Mouse (Mus musculus): ENCODE data around the gene Pik3r6. TPM values are rescaled to one million over a fixed set of nuclear protein-coding genes. Genes with fewer than 3 reads are reported as not detected.

Pik3r6 gene
- total RNA-seq, 2 experiments from 2014 or later: 1.5 to 1.7 TPM

GRCm38 (mm10) chr11:68526441-68526840, 23.6 kb downstream of the Pik3r6 start:
- no peak for ATAC-seq (replicated peaks; ENCODE audit: low FRiP score, poor library complexity, severe bottlenecking)

GRCm38 (mm10) chr11:68531066-68531806, 28.4 kb downstream of the Pik3r6 start:
- ATAC-seq (replicated peaks; ENCODE audit: low FRiP score, poor library complexity, severe bottlenecking): no peak

GRCm38 (mm10) chr11:68531941-68532535, 29.2 kb downstream of the Pik3r6 start:
- ATAC-seq (replicated peaks; ENCODE audit: low FRiP score, poor library complexity, severe bottlenecking): no peak

- ATAC-seq (replicated peaks; ENCODE audit: low FRiP score, poor library complexity, severe bottlenecking): no peak
Measured at GRCm38 (mm10) chr11:68532773-68533172, 30.0 kb downstream of the Pik3r6 start.

GRCm38 (mm10) chr11:68533971-68534475, 31.2 kb downstream of the Pik3r6 start:
- ATAC-seq (replicated peaks; ENCODE audit: low FRiP score, poor library complexity, severe bottlenecking): no peak

- no peak for ATAC-seq (replicated peaks; ENCODE audit: low FRiP score, poor library complexity, severe bottlenecking)
Measured at GRCm38 (mm10) chr11:68536026-68536425, 33.2 kb downstream of the Pik3r6 start.

GRCm38 (mm10) chr11:68536465-68536864, 33.6 kb downstream of the Pik3r6 start:
- no peak for ATAC-seq (replicated peaks; ENCODE audit: low FRiP score, poor library complexity, severe bottlenecking)

GRCm38 (mm10) chr11:68539621-68540020, 36.8 kb downstream of the Pik3r6 start:
- ATAC-seq (replicated peaks; ENCODE audit: low FRiP score, poor library complexity, severe bottlenecking): no peak

- ATAC-seq (replicated peaks; ENCODE audit: low FRiP score, poor library complexity, severe bottlenecking): no peak
Measured at GRCm38 (mm10) chr11:68544554-68544953, 41.7 kb downstream of the Pik3r6 start.

GRCm38 (mm10) chr11:68545172-68545571, 42.4 kb downstream of the Pik3r6 start:
- no peak for ATAC-seq (replicated peaks; ENCODE audit: low FRiP score, poor library complexity, severe bottlenecking)

- ATAC-seq (replicated peaks; ENCODE audit: low FRiP score, poor library complexity, severe bottlenecking): no peak
Measured at GRCm38 (mm10) chr11:68545682-68546222, 42.9 kb downstream of the Pik3r6 start.

- ATAC-seq (replicated peaks; ENCODE audit: low FRiP score, poor library complexity, severe bottlenecking): no peak
Measured at GRCm38 (mm10) chr11:68547484-68547883, 44.7 kb downstream of the Pik3r6 start.

GRCm38 (mm10) chr11:68549597-68549996, 46.8 kb downstream of the Pik3r6 start:
- no peak for ATAC-seq (replicated peaks; ENCODE audit: low FRiP score, poor library complexity, severe bottlenecking)

GRCm38 (mm10) chr11:68550358-68550757, 47.5 kb downstream of the Pik3r6 start:
- ATAC-seq (replicated peaks; ENCODE audit: low FRiP score, poor library complexity, severe bottlenecking): no peak

- no peak for ATAC-seq (replicated peaks; ENCODE audit: low FRiP score, poor library complexity, severe bottlenecking)
Measured at GRCm38 (mm10) chr11:68553981-68554471, 51.2 kb downstream of the Pik3r6 start.

- ATAC-seq (replicated peaks; ENCODE audit: low FRiP score, poor library complexity, severe bottlenecking): no peak
Measured at GRCm38 (mm10) chr11:68555918-68556584, 53.2 kb downstream of the Pik3r6 start, which contains the start of gene Mfsd6l. Mfsd6l (plus strand) TSS chr11:68556186.

GRCm38 (mm10) chr11:68559546-68559945, 56.7 kb downstream of the Pik3r6 start:
- no peak for ATAC-seq (replicated peaks; ENCODE audit: low FRiP score, poor library complexity, severe bottlenecking)

GRCm38 (mm10) chr11:68561957-68562950, 59.4 kb downstream of the Pik3r6 start:
- no peak for ATAC-seq (replicated peaks; ENCODE audit: low FRiP score, poor library complexity, severe bottlenecking)
